Mouse (Mus musculus): ENCODE results near the gene Ccser2. TPM values are rescaled to one million over a fixed set of nuclear protein-coding genes. Genes with fewer than 3 reads are reported as not detected.

Ccser2 gene
- total RNA-seq, 4 experiments from 2014 or later: 76.5 to 96.8 (median 91.4) TPM

DNA sequence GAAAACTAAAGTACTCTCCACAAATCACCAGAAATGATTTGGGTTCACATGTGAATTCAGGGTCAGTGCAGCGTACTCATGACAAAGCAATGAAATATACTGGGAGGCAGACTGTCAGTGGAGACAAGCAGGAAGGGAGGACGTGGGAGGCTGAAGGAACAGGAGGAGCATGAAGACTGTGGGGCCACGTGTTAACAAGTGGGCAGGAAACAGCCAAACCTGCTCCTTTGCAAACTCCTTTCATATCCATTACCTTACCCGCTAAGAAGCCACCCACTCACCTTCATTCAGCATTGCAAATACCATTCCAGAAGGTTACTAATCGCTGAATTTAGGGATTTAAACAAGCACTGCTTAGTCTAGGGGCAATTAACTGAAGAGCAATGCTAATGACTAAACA lies 25.9 kb downstream of the Ccser2 start:
- DNase-seq (ENCODE audit: low spot score in 2 of 2): peak in 1 of 2 experiments; percentile 52

DNA sequence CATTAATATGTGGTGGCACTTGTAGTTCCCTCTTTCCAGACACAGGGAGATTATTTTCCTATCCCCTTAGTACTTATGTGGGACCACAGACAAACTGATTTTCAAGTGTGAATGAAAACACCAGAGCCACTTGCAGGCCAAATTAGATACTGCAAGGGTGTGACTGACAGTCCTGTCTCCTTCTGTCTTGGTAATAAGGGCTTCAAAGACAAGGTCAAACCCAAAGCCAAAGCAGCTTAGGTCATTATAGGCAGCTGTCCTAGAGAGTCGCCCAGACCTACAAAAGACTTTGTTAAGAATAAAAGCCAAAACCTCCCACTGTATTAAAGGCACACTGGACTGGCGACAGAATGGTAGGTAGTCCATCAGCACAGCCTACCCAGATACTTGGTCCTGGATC lies 30.6 kb downstream of the Ccser2 start:
- DNase-seq (ENCODE audit: low spot score in 2 of 2): no peak

DNA sequence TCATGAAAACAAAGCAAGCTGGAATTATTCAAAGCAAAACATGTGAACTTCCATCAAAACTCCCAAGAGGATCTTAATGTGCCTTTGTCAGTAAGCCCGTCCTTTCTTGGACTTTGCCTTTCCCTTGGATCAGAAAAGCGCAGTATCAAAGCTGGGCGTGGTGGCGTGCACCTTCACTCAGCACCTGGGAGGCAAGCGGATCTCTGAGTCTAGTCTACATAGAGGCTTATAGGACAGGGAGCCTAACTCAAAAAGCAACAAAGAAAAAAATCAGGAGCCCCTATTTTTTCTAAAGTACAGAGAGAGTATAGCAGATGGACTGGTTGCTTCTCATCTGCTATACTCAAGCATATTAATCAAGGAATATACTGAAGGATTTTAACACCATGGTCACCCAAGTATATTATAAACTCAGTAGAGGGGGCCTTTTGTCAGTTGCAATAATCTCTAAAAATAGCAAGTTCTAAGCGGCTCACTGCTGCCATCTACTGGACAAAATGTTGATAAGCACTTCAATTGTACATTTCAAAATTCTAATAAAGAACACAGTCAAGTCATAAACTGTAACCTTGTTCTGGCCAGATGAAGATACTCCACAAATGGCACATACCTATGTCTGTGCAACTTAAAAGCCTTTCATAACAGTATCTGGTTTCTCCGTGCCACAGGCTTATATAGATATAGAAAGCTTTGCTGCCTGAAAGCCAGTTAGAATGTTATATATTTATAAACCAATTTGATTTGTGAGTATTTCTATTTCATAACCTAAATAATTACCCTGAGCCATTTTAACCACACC lies 31.3 kb downstream of the Ccser2 start:
- DNase-seq (ENCODE audit: low spot score in 2 of 2): no peak

DNA sequence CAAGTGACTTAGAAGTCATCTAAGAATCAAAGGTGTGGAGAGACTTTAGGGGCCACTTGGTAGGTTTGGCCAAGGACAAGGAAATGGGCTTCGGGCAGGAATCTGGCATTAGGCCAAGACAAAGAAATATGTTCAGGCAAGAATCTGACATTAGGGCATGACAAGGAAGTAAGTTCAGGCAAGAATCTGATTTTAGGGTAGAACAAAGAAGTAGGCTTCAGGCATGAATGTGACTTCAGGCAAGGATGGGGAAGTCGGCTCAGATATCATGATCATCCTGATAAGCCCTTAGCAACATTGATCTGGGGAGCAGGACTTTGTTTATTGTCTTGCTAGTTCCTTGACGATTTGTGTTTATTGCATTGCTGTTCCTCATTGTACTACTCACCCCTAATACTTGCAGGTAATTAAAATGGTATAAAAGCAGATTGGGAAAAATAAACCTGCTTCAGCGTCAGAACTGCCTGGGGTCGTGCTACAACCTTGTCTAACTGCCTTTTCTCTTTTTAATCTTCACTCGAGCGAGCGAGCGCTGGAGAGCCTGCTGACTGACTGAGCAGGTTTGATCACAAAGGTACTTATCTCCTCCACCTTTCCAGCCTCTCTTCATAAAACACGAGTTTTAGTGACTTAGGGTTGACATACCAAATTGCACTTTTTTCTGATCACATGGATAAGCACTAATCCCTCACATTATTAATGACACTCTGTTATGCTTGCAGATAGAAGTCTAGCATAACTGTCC lies 35.8 kb downstream of the Ccser2 start:
- DNase-seq (ENCODE audit: low spot score in 2 of 2): no peak

DNA sequence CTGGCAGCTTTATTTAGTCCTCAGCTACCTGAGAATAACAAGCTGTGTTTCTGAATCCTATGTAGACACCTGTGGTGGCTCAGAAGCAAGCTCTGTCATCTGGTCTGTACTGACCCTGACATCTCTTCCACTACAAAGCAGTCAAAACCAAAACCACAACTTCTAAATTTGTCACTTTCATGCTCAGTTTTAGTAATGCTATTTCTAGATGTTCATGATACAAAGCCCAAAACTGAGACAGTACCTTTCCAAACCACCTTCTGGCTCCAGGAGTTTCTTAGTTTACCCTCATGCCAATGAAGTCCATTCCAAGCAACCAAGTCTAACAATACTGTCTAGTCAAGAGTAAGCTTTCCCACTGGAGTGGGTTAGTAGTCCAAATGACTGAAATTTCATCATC lies 36.5 kb downstream of the Ccser2 start:
- no peak for DNase-seq (ENCODE audit: low spot score in 2 of 2)

DNA sequence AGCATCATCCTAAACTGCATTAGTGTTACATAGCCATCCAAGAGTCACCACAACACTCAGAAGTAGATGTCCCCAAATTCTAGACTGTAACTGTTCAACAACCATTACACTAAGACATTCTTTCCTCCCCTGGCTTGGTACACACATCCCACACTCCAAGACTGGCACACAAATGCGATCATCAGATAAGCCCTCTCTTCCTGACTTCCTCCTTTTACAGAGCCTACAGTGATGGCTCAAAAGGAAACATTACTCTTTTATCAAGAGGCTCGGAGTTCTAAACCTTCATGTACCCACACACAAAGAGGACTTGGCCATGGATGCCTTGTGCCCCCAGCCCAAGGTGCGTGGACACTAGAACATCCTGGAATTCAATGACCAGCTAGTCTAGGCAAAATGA lies 45.2 kb downstream of the Ccser2 start:
- DNase-seq (ENCODE audit: low spot score in 2 of 2): no peak

DNA sequence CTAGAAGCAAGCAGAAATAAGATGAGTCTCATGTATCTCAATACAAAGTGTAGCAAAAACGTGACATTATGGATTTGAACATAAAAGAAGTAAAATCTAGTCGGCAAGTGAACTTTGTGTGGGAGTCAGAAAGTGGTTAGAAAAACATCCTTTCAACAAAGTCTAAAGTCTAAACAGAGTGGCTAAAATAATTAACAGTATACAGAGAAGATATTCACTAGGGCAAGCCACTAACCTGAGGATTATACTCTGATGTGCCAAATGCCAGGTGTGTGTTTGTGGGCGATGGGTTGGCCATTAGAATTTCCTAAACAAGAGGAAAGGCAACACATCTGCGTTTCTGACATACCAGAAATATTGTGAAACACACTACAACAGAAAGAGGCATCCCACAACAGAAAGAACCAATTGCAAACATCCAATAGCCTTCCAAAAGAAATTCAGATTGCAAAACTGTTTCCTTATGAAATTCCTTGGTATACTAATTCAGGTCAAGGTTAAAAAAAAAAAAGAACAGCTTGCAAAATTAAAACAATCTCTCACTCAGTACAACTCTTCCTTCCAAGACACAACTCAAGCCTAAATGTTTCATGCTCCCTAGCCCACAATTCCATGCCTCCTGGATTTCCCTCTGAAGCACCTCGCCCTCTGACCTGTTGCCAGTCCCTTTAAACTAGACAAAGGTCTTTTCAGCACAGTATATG lies 47.1 kb downstream of the Ccser2 start:
- no peak for DNase-seq (ENCODE audit: low spot score in 2 of 2)

DNA sequence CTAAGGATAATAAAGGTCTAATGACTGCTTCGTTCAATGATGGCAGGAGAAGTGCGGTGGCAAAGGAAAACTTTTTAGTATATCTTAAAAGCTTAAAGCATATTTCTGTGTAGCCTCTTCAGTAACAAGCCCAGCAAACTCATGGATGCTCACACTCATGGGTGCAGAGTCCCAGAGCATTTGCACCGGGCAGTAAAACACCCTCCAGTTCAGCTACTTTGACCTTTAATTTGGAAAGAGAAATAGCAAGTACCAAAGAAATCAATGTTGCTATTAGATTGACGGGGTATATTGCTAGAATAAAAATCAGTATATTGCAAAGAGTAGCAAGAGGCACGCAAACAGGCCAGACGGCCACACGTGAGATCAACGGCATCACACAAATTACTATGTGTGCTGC lies 48.7 kb downstream of the Ccser2 start:
- no peak for DNase-seq (ENCODE audit: low spot score in 2 of 2)

DNA sequence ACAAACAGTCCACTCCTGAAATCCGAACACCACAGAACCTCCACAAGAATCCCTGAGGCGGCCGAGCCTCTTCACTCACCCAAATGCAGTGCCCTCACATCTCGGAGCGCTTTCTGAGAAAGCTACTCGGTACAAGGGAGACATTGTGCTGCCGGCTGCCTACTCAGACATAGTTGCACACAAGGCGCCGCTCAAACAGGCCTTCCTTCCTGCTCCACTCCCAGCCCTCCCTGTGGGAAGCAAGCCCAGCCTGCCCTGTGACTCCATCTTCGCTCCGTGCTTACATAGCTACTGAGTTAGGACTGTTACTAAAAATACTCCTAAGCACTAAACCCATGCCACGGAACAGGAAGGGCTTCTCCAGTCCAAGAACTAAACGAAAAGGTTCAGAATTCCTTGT lies 49.4 kb downstream of the Ccser2 start:
- DNase-seq (ENCODE audit: low spot score in 2 of 2): peak; percentile 42 to 52

DNA sequence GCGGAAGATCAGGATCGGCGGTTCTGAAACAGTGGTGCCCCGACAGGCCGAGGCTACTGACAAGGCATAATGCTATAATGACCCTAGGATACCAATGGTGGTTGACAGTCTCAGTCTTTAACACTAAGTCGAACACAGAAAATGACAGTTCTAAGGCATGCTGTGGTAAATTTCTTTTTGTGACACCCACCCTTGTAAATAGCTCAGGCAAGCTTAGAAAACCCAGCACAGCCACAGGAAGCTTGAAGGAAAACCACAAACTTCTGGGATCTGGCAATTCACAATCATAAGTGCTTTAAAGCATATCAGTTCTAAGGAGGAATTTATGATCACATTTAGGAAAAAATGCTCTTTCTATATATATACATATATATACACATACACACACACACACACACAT lies 53.4 kb downstream of the Ccser2 start:
- no peak for DNase-seq (ENCODE audit: low spot score in 2 of 2)

DNA sequence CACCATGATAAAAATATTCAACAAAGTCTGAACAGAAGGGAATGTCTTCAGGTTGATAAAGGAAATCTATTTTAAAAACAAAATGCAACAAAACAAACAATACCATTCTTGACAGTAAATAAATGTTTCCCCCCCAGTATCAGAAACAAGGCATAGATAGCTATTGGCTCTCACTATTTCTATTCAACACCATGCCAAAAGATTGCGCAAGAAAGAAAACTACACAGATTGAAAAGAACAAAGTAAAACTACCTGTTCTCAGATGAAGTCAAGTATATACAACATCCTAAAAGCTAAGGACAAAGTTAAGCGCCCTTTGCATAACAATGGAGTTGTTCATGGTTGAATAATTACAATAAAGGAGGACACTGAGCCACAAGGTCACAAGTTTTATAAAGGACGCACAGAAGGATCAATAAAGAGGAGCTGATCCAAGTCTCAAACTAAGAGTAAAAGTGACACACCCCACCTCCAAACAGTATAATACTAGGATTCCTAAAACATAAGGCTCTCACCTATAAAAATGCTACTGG lies 54.0 kb downstream of the Ccser2 start:
- no peak for DNase-seq (ENCODE audit: low spot score in 2 of 2)

DNA sequence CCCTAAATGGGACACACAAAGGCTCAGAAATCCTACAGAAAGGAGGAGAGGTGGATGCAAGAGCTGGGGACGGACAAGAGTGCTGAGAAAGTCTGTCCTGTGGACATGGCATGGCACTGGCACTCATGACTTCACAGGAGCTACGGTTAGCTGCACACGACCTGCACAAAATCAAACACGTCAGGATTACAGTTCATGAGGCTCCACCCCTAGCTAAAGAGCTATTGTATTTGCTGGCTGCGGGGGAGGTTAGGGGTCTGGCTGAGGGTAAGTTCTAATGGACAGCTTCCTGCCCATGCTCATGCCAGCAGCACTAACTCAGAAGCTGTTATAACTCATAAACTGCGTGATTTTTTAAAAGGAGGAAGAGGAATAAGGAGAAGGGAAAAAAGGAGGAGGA lies 56.8 kb downstream of the Ccser2 start:
- no peak for DNase-seq (ENCODE audit: low spot score in 2 of 2)

DNA sequence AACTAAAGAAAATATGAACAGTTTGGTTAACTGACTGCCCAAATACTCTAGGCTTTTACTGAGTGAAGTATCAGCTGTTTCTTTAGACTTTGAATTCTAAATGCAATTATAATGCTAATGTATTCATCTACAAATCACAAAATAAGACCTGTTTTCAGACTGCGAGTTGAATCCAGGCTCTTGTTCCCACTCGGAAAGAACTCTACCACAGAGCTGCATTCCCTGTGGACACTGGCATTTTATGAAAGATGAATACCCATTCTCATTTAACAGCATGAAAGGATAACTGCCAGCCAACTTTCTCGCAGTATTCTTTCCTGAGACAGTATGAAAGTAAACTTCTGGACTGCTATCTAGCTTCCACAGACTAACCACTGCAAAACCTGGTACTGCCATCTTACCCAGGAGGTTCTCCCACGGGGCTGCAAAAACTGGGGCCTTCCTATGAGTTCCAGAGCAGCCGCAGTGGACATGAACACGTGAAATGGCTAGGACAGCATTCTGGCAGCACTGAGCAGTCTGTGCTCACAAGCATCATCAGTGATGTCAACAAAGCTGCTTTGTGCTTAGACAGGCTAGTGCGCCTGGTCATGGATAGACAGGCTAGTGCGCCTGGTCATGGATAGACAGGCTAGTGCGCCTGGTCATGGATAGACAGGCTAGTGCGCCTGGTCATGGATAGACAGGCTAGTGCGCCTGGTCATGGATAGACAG lies 62.6 kb downstream of the Ccser2 start:
- no peak for DNase-seq (ENCODE audit: low spot score in 2 of 2)

DNA sequence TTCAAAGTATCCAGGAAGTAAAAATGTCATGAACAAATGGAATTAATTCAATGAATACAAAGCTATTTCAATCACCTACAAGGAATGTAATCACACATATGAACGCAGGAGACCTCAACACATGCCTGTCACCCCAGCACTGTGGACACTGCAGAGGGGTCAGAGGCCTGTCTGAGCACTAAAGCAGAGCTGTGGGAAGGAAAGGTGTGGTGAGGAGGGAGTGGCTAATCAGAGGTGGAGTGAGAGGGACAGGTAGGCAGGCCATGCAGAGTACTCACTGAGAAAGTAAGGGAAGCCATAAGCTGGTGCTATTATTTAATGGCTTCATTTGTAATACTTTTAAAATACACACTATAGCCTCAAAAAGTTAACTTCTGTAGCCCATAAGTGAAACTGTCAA lies 64.4 kb downstream of the Ccser2 start:
- DNase-seq (ENCODE audit: low spot score in 2 of 2): no peak

DNA sequence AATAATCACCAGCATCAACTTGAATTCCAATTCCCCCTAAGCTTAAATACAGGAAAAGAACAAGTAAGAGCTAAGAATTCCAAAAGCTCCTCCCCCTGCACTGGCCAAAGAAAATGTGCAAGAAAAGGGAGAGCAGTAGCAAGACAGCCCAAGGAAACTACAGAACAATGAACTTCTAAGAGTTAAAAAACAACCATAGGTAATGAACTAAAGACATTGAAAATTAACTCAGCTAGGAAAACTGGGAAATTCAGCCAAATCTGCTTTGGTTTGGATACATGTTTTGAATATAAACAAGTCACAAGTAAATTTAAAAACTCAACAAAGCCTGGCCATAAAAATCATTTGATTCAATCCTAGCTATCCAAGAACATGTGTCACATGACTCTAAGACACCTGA lies 67.7 kb downstream of the Ccser2 start:
- DNase-seq (ENCODE audit: low spot score in 2 of 2): no peak

DNA sequence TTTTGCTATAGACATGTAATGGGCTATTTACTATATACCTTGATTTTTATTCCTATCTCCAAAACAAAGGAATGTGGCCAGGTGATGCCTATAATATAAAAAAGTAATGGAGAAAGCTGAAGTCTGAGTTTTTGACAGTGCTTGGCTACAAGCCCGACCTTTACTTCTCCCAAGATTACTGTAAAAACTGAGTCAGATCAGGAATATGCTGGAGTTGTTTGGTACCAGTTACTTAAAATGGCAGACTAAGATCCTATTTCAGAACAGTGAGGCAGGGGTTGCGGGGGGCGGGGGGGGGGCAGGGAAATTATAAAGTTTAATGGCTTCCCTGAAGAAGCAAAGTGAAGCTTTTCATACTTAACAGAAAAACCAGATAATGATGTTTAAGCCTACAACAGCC lies 73.9 kb downstream of the Ccser2 start:
- no peak for DNase-seq (ENCODE audit: low spot score in 2 of 2)

DNA sequence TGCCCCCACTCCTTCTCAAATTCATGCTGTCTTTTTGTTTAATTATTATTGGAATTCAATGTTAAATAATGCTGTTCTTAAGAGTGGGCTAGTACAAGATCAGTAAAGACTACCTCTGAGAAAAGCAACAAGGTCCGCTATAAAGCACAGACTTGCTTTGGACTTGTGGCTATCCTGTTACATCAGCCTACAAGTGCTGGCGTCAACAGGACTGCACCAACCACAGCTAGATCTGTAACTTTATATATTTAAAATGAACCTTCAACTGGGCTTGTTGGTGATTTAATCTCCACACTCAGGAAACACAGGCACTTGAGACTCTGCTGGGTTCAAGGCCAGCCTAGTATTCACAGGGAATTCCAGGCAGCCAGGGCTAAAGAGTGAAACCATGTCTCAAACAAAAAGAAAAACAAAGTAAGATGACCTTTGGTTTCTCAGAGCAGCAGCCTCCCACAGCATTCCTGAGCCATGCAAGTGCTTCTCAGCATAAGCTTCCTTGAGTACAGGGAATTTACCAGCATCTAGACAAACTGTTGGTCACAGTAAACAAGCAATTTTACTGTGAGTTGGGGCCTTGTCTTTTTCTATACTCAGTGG lies 75.7 kb downstream of the Ccser2 start:
- no peak for DNase-seq (ENCODE audit: low spot score in 2 of 2)

DNA sequence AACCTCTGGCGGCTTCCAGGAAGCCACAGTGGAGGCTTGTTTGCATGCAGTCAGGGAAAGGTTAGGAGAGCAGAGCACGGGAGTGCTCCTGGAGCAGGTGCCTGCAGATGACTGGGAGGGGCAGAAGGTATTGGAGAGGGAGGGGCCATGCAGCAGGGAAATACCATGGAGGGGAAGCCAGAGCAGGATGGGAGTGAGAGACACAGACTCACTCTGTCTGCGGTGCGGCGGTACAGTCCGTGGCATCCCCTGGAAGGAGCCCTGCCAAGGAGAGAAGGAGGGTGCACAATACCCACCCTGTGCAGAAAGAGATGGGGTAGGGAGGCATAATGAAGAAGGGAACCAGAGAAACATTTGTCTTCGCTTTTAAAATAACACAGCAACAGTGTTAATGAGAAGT lies 78.4 kb downstream of the Ccser2 start:
- DNase-seq (ENCODE audit: low spot score in 2 of 2): no peak

DNA sequence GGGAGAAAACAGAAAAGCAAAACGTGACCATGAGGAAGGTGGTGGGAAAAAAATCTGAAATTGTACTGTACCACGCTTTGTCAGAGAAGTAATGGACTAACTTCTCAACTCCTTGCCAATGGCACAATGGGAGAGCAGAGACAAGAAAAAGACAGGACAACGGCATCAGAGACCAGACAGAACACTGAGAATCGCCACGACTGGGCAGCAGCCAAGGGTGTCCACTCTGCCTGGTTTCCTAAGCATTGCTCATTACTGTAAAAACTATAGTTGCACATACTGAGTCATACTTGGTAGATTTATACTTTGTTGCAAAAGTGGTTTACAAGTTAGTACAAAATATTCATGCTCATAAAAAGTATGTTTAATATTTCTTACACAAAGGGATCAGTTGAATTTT lies 82.9 kb downstream of the Ccser2 start:
- no peak for DNase-seq (ENCODE audit: low spot score in 2 of 2)

DNA sequence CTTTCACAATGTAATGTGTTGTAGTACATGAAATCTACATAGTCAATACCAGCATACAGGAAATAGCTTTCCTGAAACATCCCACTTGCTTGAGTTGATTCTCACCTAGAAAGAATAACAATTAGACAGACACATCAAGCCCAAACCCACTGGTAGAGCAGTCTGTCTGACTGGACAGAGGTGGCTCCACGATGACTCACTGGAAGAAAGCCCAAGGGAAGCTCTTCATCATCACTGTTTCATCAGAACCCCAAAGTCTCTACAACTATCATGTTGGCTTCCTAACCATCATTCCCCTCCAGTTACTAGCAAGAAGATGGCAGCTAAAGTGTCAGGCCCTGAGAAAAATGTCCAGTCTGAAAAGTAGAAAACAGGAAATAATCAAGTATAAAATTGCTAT lies 83.5 kb downstream of the Ccser2 start:
- DNase-seq (ENCODE audit: low spot score in 2 of 2): no peak

DNA sequence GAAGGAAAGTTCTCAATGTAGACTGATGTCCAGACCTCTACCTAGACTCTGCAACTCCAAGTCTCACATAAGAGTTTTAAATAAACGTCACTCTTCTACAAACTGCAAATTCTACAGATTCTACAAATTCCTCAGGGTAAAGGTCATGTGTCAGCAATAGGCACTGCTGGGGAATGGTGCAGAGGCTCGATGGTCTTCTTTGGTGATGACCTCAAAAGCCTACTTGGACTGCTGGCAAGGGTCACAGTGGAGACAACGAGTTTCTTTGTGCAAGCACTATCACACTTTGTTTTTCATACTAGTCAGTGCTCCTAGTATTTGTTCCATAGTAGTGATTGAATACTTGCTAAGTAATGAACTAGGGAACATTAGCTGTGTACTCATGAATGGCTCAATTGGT lies 85.0 kb downstream of the Ccser2 start:
- DNase-seq (ENCODE audit: low spot score in 2 of 2): no peak

Measured in left cerebral cortex, adult 8-10 months (tissue).